Mouse (Mus musculus): Measurements from ENCODE around the gene Tef. TPM values are rescaled to one million over a fixed set of nuclear protein-coding genes. Genes with fewer than 3 reads are reported as not detected.
A peak's percentile ranks its signal among the peaks of the same experiment; 100 is the strongest.

The Tef gene
- total and polyA plus RNA-seq, 2 experiments from 2014 or later: 30.4 to 64.1 TPM

GRCm38 (mm10) chr15:81797861-81798260, 4.4 kb upstream of the Tef start:
- DNase-seq (ENCODE audit: low spot score) (no peak), ATAC-seq (no peak)
- peaks cover 2% of the 10 kb centered on the region; the same call in 1 of the 2 replicates for H3K4me1 ChIP-seq (ENCODE audit: insufficient read depth, low read length)
- peaks cover 12% of the 10 kb centered on the region; the same call in 1 of the 2 replicates for H3K36me3 ChIP-seq (ENCODE audit: insufficient read depth, low read length)
- WGBS: 90% methylated on average over 6 of the region's 6 CpGs
- no peaks in the 10 kb centered on the region for H3K27me3 ChIP-seq (ENCODE audit: insufficient read depth, low read length)
- H3K4me3 ChIP-seq (ENCODE audit: low read length): no peak overlapping the region
- H3K9ac ChIP-seq (replicated peaks; ENCODE audit: low read length): no peak overlapping the region
- H3K9me3 ChIP-seq (ENCODE audit: low read length): no peaks in the 10 kb centered on the region
- H3K27ac ChIP-seq: no peak overlapping the region
- TF ChIP-seq CTCF (IDR thresholded peaks at IDR 0.05; ENCODE audit: low read depth): no peak
- no peak overlapping the region for H3K4me2 ChIP-seq (ENCODE audit: low read depth, low read length)

GRCm38 (mm10) chr15:81798421-81798820, 3.8 kb upstream of the Tef start:
- no peak for TF ChIP-seq CTCF (IDR thresholded peaks at IDR 0.05; ENCODE audit: low read depth)
- WGBS: 81% methylated on average over 4 of the region's 4 CpGs
- H3K4me2 ChIP-seq (ENCODE audit: low read depth, low read length): no peak overlapping the region
- peaks cover 8% of the 10 kb centered on the region; the same call in 1 of the 2 replicates for H3K36me3 ChIP-seq (ENCODE audit: insufficient read depth, low read length)
- DNase-seq (ENCODE audit: low spot score) (no peak), ATAC-seq (no peak)
- no peaks in the 10 kb centered on the region for H3K27me3 ChIP-seq (ENCODE audit: insufficient read depth, low read length)
- H3K4me3 ChIP-seq (ENCODE audit: low read length): no peak overlapping the region
- H3K9ac ChIP-seq (replicated peaks; ENCODE audit: low read length): no peak overlapping the region
- no peaks in the 10 kb centered on the region for H3K9me3 ChIP-seq (ENCODE audit: low read length)
- peaks cover 7% of the 10 kb centered on the region for H3K4me1 ChIP-seq (ENCODE audit: insufficient read depth, low read length)
- no peak overlapping the region for H3K27ac ChIP-seq

DNA sequence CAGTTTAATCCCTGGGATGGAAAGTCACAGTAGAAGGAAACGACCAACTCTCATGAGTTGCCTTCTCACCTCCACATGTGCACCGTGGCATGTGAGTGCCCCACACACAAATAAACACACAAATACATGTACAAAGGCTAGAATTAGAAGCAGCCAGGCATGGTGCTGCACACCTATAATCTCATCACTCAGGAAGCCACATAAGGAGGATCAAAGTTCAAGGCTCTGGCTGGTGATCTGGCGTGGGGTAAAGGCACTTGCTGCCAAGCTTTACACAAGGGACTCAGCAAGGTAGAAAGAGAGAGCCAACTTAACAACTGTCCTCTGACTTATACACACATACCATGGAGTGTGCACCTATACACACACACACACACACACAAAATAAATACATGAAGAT, 1.8 kb upstream of the Tef start:
- Histone ChIP-seq H3K27ac (no peak overlapping the region), H3K4me2 (ENCODE audit: low read depth, low read length) (no peak overlapping the region), H3K9ac (replicated peaks; ENCODE audit: low read length) (no peak overlapping the region), H3K36me3 (ENCODE audit: insufficient read depth, low read length) (no peaks in the 10 kb centered on the region), H3K4me1 (ENCODE audit: insufficient read depth, low read length) (peaks cover 18% of the 10 kb centered on the region), H3K9me3 (ENCODE audit: low read length) (no peaks in the 10 kb centered on the region), H3K4me3 (ENCODE audit: low read length) (no peak overlapping the region), H3K27me3 (ENCODE audit: insufficient read depth, low read length) (no peaks in the 10 kb centered on the region)
- TF ChIP-seq CTCF (IDR thresholded peaks at IDR 0.05; ENCODE audit: low read depth): no peak
- ATAC-seq (no peak), DNase-seq (ENCODE audit: low spot score) (no peak)
- WGBS: 76% methylated on average over 3 of the region's 3 CpGs

DNA sequence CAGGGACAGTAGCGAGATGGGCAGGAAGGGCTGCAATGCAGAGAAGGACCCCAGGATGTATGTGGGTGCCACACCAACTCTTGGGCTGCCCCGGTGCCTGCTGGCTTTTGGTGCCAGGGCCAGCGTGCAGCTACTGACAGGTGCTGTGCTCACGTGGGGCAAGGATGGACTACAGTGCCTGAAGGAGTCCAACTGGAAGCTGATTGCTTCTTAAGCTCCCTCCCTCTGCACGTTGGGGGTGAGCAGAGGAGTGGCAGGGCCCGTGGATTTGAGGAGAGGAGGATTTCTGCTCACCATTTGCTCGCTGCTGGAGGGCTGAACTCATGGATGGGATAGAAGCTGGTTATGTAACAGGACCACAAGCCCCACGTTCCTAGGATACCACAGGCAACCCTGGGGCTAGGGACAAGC, 725 bp downstream of the Tef start:
- H3K9me3 ChIP-seq (ENCODE audit: low read length): no peaks in the 10 kb centered on the region
- peak overlapping the region; percentile 63 for H3K4me2 ChIP-seq (ENCODE audit: low read depth, low read length)
- peaks cover 18% of the 10 kb centered on the region for H3K4me1 ChIP-seq (ENCODE audit: insufficient read depth, low read length)
- 6% methylated on average over 8 of the region's 8 CpGs for WGBS
- DNase-seq (ENCODE audit: low spot score) (peak; percentile 61), ATAC-seq (peak; percentile 53)
- peak overlapping the region; percentile 74 for H3K27ac ChIP-seq
- H3K36me3 ChIP-seq (ENCODE audit: insufficient read depth, low read length): no peaks in the 10 kb centered on the region
- peak overlapping the region; percentile 32 for H3K4me3 ChIP-seq (ENCODE audit: low read length)
- peak overlapping the region; percentile 48 for H3K9ac ChIP-seq (replicated peaks; ENCODE audit: low read length)
- TF ChIP-seq CTCF (IDR thresholded peaks at IDR 0.05; ENCODE audit: low read depth): no peak
- no peaks in the 10 kb centered on the region for H3K27me3 ChIP-seq (ENCODE audit: insufficient read depth, low read length)

- H3K4me3 ChIP-seq (ENCODE audit: low read length): peak overlapping the region; percentile 32; the same call in 1 of the 2 replicates
Measured at GRCm38 (mm10) chr15:81803425-81803951, 1.3 kb downstream of the Tef start.

GRCm38 (mm10) chr15:81804172-81804571, 2.0 kb downstream of the Tef start:
- Histone ChIP-seq H3K9me3 (ENCODE audit: low read length) (no peaks in the 10 kb centered on the region), H3K27ac (no peak overlapping the region; the same call in 1 of the 2 replicates), H3K4me3 (ENCODE audit: low read length) (no peak overlapping the region), H3K36me3 (ENCODE audit: insufficient read depth, low read length) (no peaks in the 10 kb centered on the region), H3K4me2 (ENCODE audit: low read depth, low read length) (no peak overlapping the region), H3K27me3 (ENCODE audit: insufficient read depth, low read length) (no peaks in the 10 kb centered on the region), H3K4me1 (ENCODE audit: insufficient read depth, low read length) (peaks cover 18% of the 10 kb centered on the region), H3K9ac (replicated peaks; ENCODE audit: low read length) (no peak overlapping the region; the same call in 1 of the 2 replicates)
- 58% methylated on average over 1 of the region's 1 CpGs for WGBS
- DNase-seq (ENCODE audit: low spot score): no peak
- no peak for ATAC-seq
- TF ChIP-seq CTCF (IDR thresholded peaks at IDR 0.05; ENCODE audit: low read depth): no peak

More at GRCm38 (mm10) chr15:81803425-81803951, 1.3 kb downstream of the Tef start:
- H3K9me3 ChIP-seq (ENCODE audit: low read length): no peaks in the 10 kb centered on the region
- no peak for TF ChIP-seq CTCF (IDR thresholded peaks at IDR 0.05; ENCODE audit: low read depth)
- DNase-seq (ENCODE audit: low spot score) (no peak), ATAC-seq (no peak)
- no peaks in the 10 kb centered on the region for H3K27me3 ChIP-seq (ENCODE audit: insufficient read depth, low read length)
- no peak overlapping the region; the same call in 1 of the 2 replicates for H3K9ac ChIP-seq (replicated peaks; ENCODE audit: low read length)
- peak overlapping the region; percentile 63 for H3K4me2 ChIP-seq (ENCODE audit: low read depth, low read length)
- H3K4me1 ChIP-seq (ENCODE audit: insufficient read depth, low read length): peaks cover 18% of the 10 kb centered on the region
- H3K27ac ChIP-seq: peak overlapping the region; percentile 74; the same call in 1 of the 2 replicates
- 71% methylated on average over 4 of the region's 4 CpGs for WGBS
- no peaks in the 10 kb centered on the region for H3K36me3 ChIP-seq (ENCODE audit: insufficient read depth, low read length)

DNA sequence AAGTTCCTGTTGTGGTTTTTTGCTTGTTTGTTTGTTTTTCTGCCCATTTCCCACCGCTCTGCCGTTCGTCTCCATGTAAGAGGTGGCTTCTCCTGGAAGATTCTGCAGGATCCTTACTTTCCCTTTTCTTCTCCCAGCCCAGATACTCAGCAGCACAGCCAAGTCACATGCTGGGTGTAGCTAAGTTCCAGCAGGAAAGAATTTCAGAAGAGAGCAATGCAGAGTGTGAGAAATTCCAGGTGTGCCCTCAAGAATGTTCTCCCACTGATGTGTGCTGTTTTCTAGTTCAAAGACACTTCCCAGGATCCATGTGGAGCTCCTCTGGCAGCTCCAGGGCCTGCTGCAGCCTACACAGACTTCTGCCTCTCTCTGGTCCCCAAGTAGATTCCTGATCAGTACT, 2.7 kb downstream of the Tef start:
- no peak for TF ChIP-seq CTCF (IDR thresholded peaks at IDR 0.05; ENCODE audit: low read depth)
- Histone ChIP-seq H3K4me1 (ENCODE audit: insufficient read depth, low read length) (peaks cover 23% of the 10 kb centered on the region), H3K9me3 (ENCODE audit: low read length) (no peaks in the 10 kb centered on the region), H3K27ac (peak overlapping the region; percentile 48; the same call in 1 of the 2 replicates), H3K4me3 (ENCODE audit: low read length) (no peak overlapping the region), H3K4me2 (ENCODE audit: low read depth, low read length) (no peak overlapping the region), H3K36me3 (ENCODE audit: insufficient read depth, low read length) (no peaks in the 10 kb centered on the region), H3K9ac (replicated peaks; ENCODE audit: low read length) (no peak overlapping the region), H3K27me3 (ENCODE audit: insufficient read depth, low read length) (no peaks in the 10 kb centered on the region)
- ATAC-seq (no peak), DNase-seq (ENCODE audit: low spot score) (no peak)
- 67% methylated on average over 3 of the region's 3 CpGs for WGBS

All from hindbrain, postnatal 0 days (tissue).